Mouse (Mus musculus): ENCODE results near the gene Ascc3.

Ascc3 gene

DNA sequence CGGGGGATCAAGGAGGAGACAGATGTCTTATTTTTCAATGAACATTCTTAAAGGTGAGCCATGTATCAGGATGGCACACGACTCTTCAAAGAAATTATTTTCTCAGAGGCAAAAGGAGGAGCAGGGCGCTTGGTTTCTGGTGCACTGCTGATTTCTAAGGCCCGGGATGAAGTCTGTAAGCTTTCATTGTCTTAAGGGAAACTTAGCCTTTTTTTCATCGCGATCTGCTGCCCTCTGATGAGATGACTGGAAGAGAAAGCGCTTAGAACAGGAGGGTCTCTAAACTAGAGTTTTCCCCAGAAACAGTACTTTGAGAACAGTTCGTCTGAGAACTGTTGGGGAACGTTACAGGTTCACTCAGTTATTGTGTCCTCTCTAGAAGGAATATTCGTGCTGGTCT, 301.1 kb downstream of the Ascc3 start:
- intact Hi-C loops (cut with DNase I): no loop called here

DNA sequence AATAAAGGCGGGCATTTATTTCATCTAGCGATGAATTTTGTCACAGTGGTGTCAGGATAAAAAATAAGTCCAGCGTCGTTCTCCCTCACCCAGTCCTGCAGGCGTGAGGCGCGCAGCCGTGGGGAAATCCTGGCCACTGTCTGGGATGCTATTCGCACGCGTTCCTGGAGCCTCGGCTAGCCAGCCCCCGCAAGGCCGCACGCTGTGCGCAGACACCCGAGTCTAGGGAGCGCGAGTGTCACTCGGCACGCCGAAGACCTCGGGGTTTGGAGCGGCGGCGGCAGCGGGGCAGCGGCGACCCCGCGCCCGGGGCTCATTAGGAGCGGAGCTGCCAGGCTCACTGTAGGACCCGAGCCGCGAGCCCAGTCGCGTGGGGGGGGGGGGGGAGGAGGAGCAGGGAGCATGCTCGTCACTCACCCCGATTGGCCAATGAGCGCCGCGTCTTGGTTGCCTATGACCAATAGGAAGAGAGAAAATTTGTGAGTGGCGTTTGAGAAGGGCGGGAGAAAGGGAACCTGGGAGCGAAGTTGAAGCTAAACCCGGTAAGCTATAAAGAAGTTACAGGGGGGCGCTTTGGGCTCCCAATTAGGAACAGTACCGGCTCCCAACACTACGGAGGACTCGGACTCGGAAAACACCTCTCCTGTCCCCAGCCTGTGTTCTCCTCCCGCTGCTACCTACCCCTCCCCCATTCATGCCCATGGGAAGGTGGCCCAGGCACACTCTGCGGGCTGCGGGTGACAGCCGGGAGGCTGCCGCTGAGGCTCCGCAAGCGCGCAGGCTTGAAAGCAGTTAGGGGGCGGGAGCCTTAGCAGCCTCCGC, 301.9 kb downstream of the Ascc3 start, which contains the start of gene Sim1:
Sim1 (plus strand) TSS at position 585 of the 822 bp plus-strand sequence.
- intact Hi-C loops (cut with DNase I): no loop called here

DNA sequence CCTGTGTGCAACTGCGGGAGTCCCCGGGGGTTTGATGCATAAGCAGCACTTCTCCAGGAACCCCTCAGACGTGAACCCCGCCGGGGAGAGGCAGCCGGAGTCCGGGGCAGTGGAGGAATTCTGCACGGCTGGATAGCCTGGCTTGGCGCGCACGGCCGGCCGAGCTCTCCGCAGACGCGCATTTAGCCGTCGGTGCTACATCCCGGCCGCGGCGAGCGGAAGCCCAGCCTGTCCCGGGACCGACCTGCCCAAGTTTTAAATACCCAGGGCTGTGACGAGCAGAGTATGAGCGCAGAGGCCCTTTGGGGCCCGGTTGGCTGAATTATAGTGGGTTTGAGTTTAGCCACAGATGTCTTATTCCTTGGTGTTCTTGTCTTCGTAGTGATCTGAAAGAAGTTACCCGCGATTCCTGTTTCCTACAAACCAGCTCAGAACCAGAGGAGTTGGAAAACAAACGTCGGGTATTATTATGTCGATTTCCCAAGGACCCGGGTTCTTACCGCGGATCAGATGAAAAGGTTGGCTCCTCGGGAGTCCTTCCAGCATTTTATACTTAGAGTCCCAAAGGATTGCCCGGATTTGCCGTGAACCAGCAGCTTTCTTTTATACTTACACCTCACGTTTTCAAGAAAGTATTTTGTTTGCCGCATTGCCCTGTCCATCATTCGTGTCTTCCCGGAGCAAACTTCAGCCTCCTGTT, 302.8 kb downstream of the Ascc3 start:
- intact Hi-C loops (cut with DNase I): no loop called here

DNA sequence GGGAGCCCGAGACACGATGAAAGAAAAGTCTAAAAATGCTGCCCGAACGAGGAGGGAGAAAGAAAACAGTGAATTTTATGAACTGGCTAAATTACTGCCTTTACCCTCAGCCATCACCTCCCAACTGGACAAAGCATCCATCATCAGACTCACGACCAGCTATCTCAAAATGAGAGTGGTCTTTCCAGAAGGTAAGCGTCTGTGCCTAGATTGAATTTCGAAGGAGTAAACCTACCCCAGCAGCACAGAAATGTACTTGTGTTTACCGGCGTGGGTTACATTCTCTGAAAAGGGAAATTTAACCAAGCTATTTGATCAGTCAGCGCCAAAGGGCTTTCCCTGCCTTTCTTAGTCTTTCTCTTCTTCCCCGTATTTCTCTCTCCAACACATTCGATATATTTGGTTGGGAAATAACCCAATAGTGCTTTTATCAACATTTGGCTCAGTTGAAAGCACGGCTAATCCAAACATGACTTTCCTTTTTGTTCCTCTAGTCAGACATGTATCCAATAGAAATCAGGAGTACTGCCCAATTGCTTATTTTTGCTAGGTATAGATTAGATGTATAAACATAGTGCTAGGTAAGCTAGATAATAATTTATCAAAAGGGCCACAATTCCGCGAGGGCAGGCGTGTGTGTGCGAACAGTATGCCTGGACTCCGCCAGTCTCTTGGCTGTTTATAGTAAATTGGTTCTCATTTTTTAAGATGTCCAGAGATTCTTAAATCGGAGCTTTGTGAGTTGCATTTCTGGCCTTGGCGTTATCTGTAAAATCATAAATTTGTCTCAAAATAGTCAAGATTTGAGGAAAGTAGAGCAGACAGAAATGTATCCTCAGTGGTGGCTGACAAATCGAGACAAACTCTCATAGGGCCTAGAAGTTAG, 303.7 kb downstream of the Ascc3 start:
- intact Hi-C loops (cut with DNase I): no loop called here

DNA sequence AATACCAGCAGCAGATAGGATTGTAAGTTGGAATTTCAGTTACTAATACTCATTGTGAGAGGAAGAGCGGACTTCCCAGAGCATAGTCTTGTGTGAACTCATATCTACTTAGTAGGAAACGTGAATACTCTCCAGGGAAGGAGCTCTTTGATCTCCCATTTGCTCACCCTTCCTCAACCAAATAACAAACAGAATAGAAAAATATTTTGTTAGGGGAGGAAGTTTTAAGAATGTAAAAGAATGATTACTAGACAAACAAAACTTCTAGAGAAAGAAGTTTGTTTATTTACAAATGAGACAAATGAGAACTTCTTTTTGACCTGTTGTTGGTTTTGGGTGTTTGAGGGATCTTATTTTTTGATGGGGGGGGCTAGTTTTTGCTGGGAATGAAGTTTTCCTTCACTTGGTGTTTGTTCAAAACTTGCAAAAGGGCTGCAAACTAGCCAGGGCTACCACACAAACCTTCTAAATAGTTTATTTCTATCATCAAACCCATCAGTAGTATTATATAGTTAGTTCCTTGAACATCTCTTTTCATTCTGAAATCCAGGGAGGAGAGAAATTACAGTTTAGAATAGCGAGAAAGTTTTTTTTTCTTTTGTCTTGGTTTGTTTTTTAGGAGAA, 304.4 kb downstream of the Ascc3 start:
- intact Hi-C loops (cut with DNase I): no loop called here

DNA sequence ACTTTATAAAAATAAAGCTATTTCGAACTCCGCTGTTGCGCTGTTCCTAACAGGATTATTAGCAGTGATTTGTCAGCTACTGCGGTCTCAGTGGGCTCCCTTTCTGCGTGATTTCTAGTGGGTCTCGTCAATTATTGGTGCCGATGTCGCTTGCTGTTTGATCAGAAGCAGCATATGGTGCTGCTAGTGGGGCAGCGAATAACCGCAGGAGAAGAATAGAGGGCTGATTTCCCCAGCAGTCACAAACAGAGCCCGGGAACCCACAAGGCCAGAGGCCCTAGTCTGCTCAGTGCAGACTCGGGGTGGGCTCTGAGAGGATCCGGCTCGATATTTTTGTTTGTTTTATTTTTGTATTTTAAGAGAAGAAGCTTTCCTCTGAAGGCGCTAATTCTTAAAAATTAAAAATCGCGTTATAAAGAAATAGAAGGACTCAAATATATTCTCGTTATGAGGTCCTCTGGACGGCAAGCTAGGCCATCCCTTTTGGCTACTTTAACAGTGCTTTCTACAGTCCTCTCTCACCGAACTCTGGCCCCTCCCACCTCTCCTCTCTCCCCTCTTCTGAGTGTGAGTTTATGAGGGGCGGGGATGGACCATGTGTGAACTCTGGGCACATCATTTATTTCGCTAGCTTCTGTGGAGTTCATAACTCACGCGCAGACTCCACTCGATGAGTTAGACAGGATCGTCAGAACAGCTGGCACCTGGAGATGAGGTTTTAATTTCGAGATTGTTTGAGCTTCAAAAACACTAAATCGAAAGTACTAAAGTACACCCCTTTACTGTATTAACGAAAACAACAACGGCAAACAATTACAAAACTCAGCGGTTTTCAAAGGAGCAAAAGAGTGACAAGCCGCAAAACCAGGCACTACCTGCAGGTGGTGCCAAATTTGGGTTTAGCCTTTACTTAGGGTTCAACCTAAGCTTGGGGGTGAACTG, 305.3 kb downstream of the Ascc3 start:
- intact Hi-C loops (cut with DNase I): no loop called here

DNA sequence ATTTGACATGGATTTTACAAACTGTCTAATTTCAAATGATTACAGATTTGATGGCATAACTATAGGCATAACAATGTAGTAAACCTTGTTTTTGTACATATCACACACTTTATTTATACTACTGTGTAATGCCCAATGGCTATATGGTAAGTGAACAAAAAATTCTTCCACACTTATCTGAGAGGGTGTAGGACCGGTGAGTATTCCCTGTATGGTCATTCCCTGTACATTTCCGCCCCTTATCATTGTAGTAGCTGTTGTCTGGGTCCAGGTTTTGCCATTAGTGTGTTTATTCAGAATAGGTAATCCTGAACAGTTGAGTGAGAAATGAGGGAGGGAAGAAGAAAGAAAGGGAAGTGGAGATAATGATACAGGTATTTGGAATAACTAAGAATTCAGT, 306.2 kb downstream of the Ascc3 start:
- intact Hi-C loops (cut with DNase I): no loop called here

DNA sequence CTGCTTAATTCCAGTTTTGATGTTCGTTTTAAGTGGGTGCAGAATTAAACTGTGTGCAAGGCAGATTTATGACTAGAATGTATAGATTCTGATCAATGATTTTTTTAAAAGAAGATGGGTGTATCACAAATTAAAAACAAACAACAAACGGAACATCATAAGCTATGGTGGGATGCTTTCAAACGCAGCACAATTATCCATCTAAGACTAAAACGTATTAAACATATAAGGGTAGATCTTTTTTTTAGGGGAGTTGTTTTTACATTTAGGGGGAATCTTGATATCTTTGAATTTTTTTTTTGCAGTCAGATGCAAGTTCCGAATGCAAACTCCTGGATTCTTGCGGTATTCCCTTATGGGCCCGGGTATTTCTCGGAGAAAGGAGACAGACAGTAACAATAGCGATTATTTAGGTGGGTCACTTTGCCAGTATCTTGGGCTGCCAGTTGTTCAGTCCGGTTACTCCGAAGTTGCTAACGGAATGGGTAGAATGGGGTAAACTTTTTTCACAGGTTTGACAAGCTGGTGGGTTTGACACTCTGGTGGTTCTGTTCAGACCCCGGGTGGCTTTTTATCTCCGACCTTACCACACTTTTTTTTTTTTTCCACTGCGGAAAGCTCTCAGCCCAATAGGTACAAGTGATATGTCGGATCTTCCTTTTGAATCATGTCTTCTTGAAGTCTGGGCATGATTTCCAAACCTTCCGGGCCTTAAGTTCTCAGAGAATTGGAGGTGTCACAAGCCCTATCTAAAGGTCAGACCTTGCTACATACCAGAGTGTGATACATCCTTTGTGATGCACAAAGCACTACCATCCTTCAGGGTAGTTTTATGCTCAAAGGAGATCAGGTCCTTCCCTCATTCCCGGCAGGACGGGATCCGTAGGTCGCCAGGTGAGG, 307.6 kb downstream of the Ascc3 start:
- intact Hi-C loops (cut with DNase I): no loop called here

Data from adrenal gland (tissue).